Mouse (Mus musculus): Measurements from ENCODE around the gene Glrp1. TPM values are rescaled to one million over a fixed set of nuclear protein-coding genes. Genes with fewer than 3 reads are reported as not detected.

Gene Glrp1
- total RNA-seq, 1 experiment: 0.13 TPM

GRCm38 (mm10) chr1:88497407-88497806, 12.5 kb downstream of the Glrp1 start:
- in situ Hi-C loops (cut with MboI; ENCODE audit: low sequenced_read_pairs in 2 of 2, unreplicated experiment in 2 of 2): no loop called here
- no peak for DNase-seq (ENCODE audit: low read depth, low spot score)
- TF ChIP-seq ZNF384 (IDR thresholded peaks at IDR 0.05; ENCODE audit: low read depth, low read length) (no peak), ZC3H11A (IDR thresholded peaks at IDR 0.05; ENCODE audit: borderline replicate concordance, low read depth, low read length) (no peak), CHD2 (IDR thresholded peaks at IDR 0.05; ENCODE audit: low read depth, low read length) (no peak), HCFC1 (IDR thresholded peaks at IDR 0.05; ENCODE audit: borderline replicate concordance, insufficient read depth, low read length) (no peak), MAFK (IDR thresholded peaks at IDR 0.05; ENCODE audit: insufficient read depth, low read depth, low read length) (no peak)
- H3K27ac ChIP-seq (ENCODE audit: insufficient read depth, low read depth, low read length, poor library complexity, severe bottlenecking): no peak overlapping the region
- no peaks in the 10 kb centered on the region for H3K9me3 ChIP-seq (ENCODE audit: control insufficient read depth, insufficient read depth, low read depth, low read length)
- H3K36me3 ChIP-seq (ENCODE audit: control insufficient read depth, insufficient read depth, low read length, poor library complexity, severe bottlenecking): no peaks in the 10 kb centered on the region
- no peaks in the 10 kb centered on the region for H3K4me1 ChIP-seq (ENCODE audit: control insufficient read depth in 2 of 2, insufficient read depth in 2 of 2, low read length in 2 of 2, poor library complexity in 1 of 2)
- no peak overlapping the region for H3K4me3 ChIP-seq (ENCODE audit: insufficient read depth in 1 of 2, low read depth in 1 of 2, low read length in 2 of 2, poor library complexity in 1 of 2, severe bottlenecking in 1 of 2)
- no peak overlapping the region for H3K9ac ChIP-seq (ENCODE audit: insufficient read depth, low read depth, low read length, poor library complexity, severe bottlenecking)

GRCm38 (mm10) chr1:88492415-88492814, 17.5 kb downstream of the Glrp1 start:
- Histone ChIP-seq H3K4me3 (ENCODE audit: insufficient read depth in 1 of 2, low read depth in 1 of 2, low read length in 2 of 2, poor library complexity in 1 of 2, severe bottlenecking in 1 of 2) (no peak overlapping the region), H3K27ac (ENCODE audit: insufficient read depth, low read depth, low read length, poor library complexity, severe bottlenecking) (no peak overlapping the region), H3K4me1 (ENCODE audit: control insufficient read depth in 2 of 2, insufficient read depth in 2 of 2, low read length in 2 of 2, poor library complexity in 1 of 2) (no peaks in the 10 kb centered on the region), H3K36me3 (ENCODE audit: control insufficient read depth, insufficient read depth, low read length, poor library complexity, severe bottlenecking) (no peaks in the 10 kb centered on the region), H3K9me3 (ENCODE audit: control insufficient read depth, insufficient read depth, low read depth, low read length) (no peaks in the 10 kb centered on the region), H3K9ac (ENCODE audit: insufficient read depth, low read depth, low read length, poor library complexity, severe bottlenecking) (no peak overlapping the region)
- TF ChIP-seq ZC3H11A (IDR thresholded peaks at IDR 0.05; ENCODE audit: borderline replicate concordance, low read depth, low read length): no peak
- TF ChIP-seq ZNF384 (IDR thresholded peaks at IDR 0.05; ENCODE audit: low read depth, low read length): no peak
- no peak for TF ChIP-seq HCFC1 (IDR thresholded peaks at IDR 0.05; ENCODE audit: borderline replicate concordance, insufficient read depth, low read length)
- in situ Hi-C loops (cut with MboI; ENCODE audit: low sequenced_read_pairs in 2 of 2, unreplicated experiment in 2 of 2): no loop called here
- DNase-seq (ENCODE audit: low read depth, low spot score): no peak

GRCm38 (mm10) chr1:88491617-88492378, 18.1 kb downstream of the Glrp1 start:
- TF ChIP-seq HCFC1 (IDR thresholded peaks at IDR 0.05; ENCODE audit: borderline replicate concordance, insufficient read depth, low read length) (no peak), CHD2 (IDR thresholded peaks at IDR 0.05; ENCODE audit: low read depth, low read length) (no peak), ZNF384 (IDR thresholded peaks at IDR 0.05; ENCODE audit: low read depth, low read length) (no peak), ZC3H11A (IDR thresholded peaks at IDR 0.05; ENCODE audit: borderline replicate concordance, low read depth, low read length) (no peak)
- no peak overlapping the region for H3K4me3 ChIP-seq (ENCODE audit: insufficient read depth in 1 of 2, low read depth in 1 of 2, low read length in 2 of 2, poor library complexity in 1 of 2, severe bottlenecking in 1 of 2)
- no peak overlapping the region for H3K9ac ChIP-seq (ENCODE audit: insufficient read depth, low read depth, low read length, poor library complexity, severe bottlenecking)
- in situ Hi-C loops (cut with MboI; ENCODE audit: low sequenced_read_pairs in 2 of 2, unreplicated experiment in 2 of 2): no loop called here
- DNase-seq (ENCODE audit: low read depth, low spot score): no peak
- no peaks in the 10 kb centered on the region for H3K36me3 ChIP-seq (ENCODE audit: control insufficient read depth, insufficient read depth, low read length, poor library complexity, severe bottlenecking)
- no peaks in the 10 kb centered on the region for H3K9me3 ChIP-seq (ENCODE audit: control insufficient read depth, insufficient read depth, low read depth, low read length)
- H3K4me1 ChIP-seq (ENCODE audit: control insufficient read depth in 2 of 2, insufficient read depth in 2 of 2, low read length in 2 of 2, poor library complexity in 1 of 2): no peaks in the 10 kb centered on the region
- H3K27ac ChIP-seq (ENCODE audit: insufficient read depth, low read depth, low read length, poor library complexity, severe bottlenecking): no peak overlapping the region

- H3K4me3 ChIP-seq (ENCODE audit: insufficient read depth in 1 of 2, low read depth in 1 of 2, low read length in 2 of 2, poor library complexity in 1 of 2, severe bottlenecking in 1 of 2): peak overlapping the region in 1 of 2 experiments; percentile 25; a peak in 2 of 4 replicates
- H3K9me3 ChIP-seq (ENCODE audit: control insufficient read depth, insufficient read depth, low read depth, low read length): no peaks in the 10 kb centered on the region
- no peaks in the 10 kb centered on the region for H3K36me3 ChIP-seq (ENCODE audit: control insufficient read depth, insufficient read depth, low read length, poor library complexity, severe bottlenecking)
- peak; percentile 71 for TF ChIP-seq ZNF384 (IDR thresholded peaks at IDR 0.05; ENCODE audit: low read depth, low read length)
- TF ChIP-seq MAFK (IDR thresholded peaks at IDR 0.05; ENCODE audit: insufficient read depth, low read depth, low read length): no peak
- TF ChIP-seq HCFC1 (IDR thresholded peaks at IDR 0.05; ENCODE audit: borderline replicate concordance, insufficient read depth, low read length): no peak
- no peak for TF ChIP-seq ZC3H11A (IDR thresholded peaks at IDR 0.05; ENCODE audit: borderline replicate concordance, low read depth, low read length)
- no peak for TF ChIP-seq CHD2 (IDR thresholded peaks at IDR 0.05; ENCODE audit: low read depth, low read length)
- no peak overlapping the region for H3K27ac ChIP-seq (ENCODE audit: insufficient read depth, low read depth, low read length, poor library complexity, severe bottlenecking)
- H3K4me1 ChIP-seq (ENCODE audit: control insufficient read depth in 2 of 2, insufficient read depth in 2 of 2, low read length in 2 of 2, poor library complexity in 1 of 2): no peaks in the 10 kb centered on the region
- in situ Hi-C loops (cut with MboI; ENCODE audit: low sequenced_read_pairs in 2 of 2, unreplicated experiment in 2 of 2): no loop called here
- DNase-seq (ENCODE audit: low read depth, low spot score): peak; percentile 30
- no peak overlapping the region for H3K9ac ChIP-seq (ENCODE audit: insufficient read depth, low read depth, low read length, poor library complexity, severe bottlenecking)
Measured at GRCm38 (mm10) chr1:88490164-88490563, 19.7 kb downstream of the Glrp1 start.
